Mouse (Mus musculus) liver, adult 2 months (tissue): ENCODE measurements at regions not wholly inside any gene's neighbourhood (a gene's known extent, or its start where the extent isn't known, plus 50 kb on each side); places are given as distances from the start of the nearest gene placed in this dataset.

Experiments used
- DNase-seq: peaks from one replicate; pipeline ENCODE4 v3.0.0-alpha.2; 2011; ENCODE audit warnings: low read depth, low spot score; ENCODE audit errors: extremely low read depth
- H3K27ac ChIP-seq: fragments of 200-500 bp; replicated peaks from 2 replicates; pipeline ENCODE4 v1.5.1; 2012; ENCODE audit warnings: low read depth, mild to moderate bottlenecking, control low read depth, inconsistent platforms, low read length; ENCODE audit not compliant: insufficient read depth
- H3K27me3 ChIP-seq: fragments of 200-500 bp; 2 replicates; pipeline ENCODE4 v1.6.1; 2012; ENCODE audit warnings: mild to moderate bottlenecking, moderate library complexity, low read length, inconsistent platforms; ENCODE audit not compliant: control insufficient read depth, insufficient read depth
- H3K36me3 ChIP-seq: fragments of 200-500 bp; 2 replicates; pipeline ENCODE4 v1.6.1; 2012; ENCODE audit warnings: low read length, inconsistent platforms; ENCODE audit not compliant: control insufficient read depth, insufficient read depth
- H3K4me1 ChIP-seq: fragments of 200-500 bp; 2 replicates; pipeline ENCODE4 v1.6.1; 2011; ENCODE audit warnings: low read length; ENCODE audit not compliant: control insufficient read depth, insufficient read depth
- H3K4me3 ChIP-seq: fragments of 200-500 bp; 2 replicates; pipeline ENCODE4 v1.5.1; 2011; ENCODE audit warnings: low read depth, mild to moderate bottlenecking, control low read depth, low read length, moderate library complexity; ENCODE audit not compliant: insufficient read depth
- H3K79me2 ChIP-seq: fragments of 200-500 bp; 2 replicates; pipeline ENCODE4 v1.6.1; 2012; ENCODE audit warnings: inconsistent platforms, mild to moderate bottlenecking, low read length, moderate library complexity; ENCODE audit not compliant: control insufficient read depth, insufficient read depth
- H3K9ac ChIP-seq: fragments of 200-500 bp; 2 replicates; pipeline ENCODE4 v1.6.1; 2012; ENCODE audit warnings: low read depth, mild to moderate bottlenecking, control low read depth, inconsistent platforms, low read length
- CTCF ChIP-seq: fragments of 200-500 bp; IDR thresholded peaks from 2 replicates; pipeline ENCODE4 v1.5.1; 2011; ENCODE audit warnings: low read depth, low read length, control low read depth
- POLR2A ChIP-seq: fragments of 200-500 bp; IDR thresholded peaks from 2 replicates; pipeline ENCODE4 v1.6.1; 2011; ENCODE audit warnings: low read length, control low read depth; ENCODE audit not compliant: insufficient read depth; ENCODE audit errors: extremely low read depth
- WGBS: fragments of 180-500 bp; shearing (Covaris S2); methylation state at CpG from one replicate; pipeline ENCODE4 v1.1.7; 2018; 5-methylcytosine and 5-hydroxymethylcytosine counted together

GRCm38 (mm10) chr8:112933815-112934214 is 364.0 kb downstream of the Cntnap4 start:
- Histone ChIP-seq H3K9ac (no peak overlapping the region), H3K36me3 (no peaks in the 10 kb centered on the region), H3K79me2 (no peaks in the 10 kb centered on the region), H3K27ac (no peak overlapping the region), H3K4me3 (no peak overlapping the region), H3K4me1 (no peaks in the 10 kb centered on the region), H3K27me3 (no peaks in the 10 kb centered on the region)
- TF ChIP-seq CTCF (no peak), POLR2A (no peak)
- no peak for DNase-seq
- 96% methylated on average over 2 of the region's 2 CpGs for WGBS

GRCm38 (mm10) chr8:112935411-112935810 is 365.6 kb downstream of the Cntnap4 start:
- peak; percentile 2 for DNase-seq
- Histone ChIP-seq H3K79me2 (no peaks in the 10 kb centered on the region), H3K36me3 (no peaks in the 10 kb centered on the region), H3K27me3 (no peaks in the 10 kb centered on the region), H3K27ac (no peak overlapping the region), H3K9ac (no peak overlapping the region), H3K4me1 (no peaks in the 10 kb centered on the region), H3K4me3 (no peak overlapping the region)
- TF ChIP-seq CTCF = no peak
- TF ChIP-seq POLR2A = no peak
- WGBS = 76% methylated on average over 3 of the region's 3 CpGs

GRCm38 (mm10) chr8:112935897-112936719 is 366.3 kb downstream of the Cntnap4 start:
- WGBS = 66% methylated on average over 9 of the region's 9 CpGs
- no peak for TF ChIP-seq POLR2A
- TF ChIP-seq CTCF = no peak
- H3K9ac ChIP-seq = no peak overlapping the region
- peak; percentile 80 for DNase-seq
- no peaks in the 10 kb centered on the region for H3K36me3 ChIP-seq
- no peaks in the 10 kb centered on the region for H3K4me1 ChIP-seq
- no peak overlapping the region for H3K27ac ChIP-seq
- no peaks in the 10 kb centered on the region for H3K79me2 ChIP-seq
- no peaks in the 10 kb centered on the region for H3K27me3 ChIP-seq
- H3K4me3 ChIP-seq = no peak overlapping the region

- no peak overlapping the region for H3K27ac ChIP-seq
- no peaks in the 10 kb centered on the region for H3K36me3 ChIP-seq
- TF ChIP-seq CTCF (peak; percentile 81), POLR2A (no peak)
- H3K79me2 ChIP-seq = no peaks in the 10 kb centered on the region
- H3K9ac ChIP-seq = no peak overlapping the region
- no peak overlapping the region for H3K4me3 ChIP-seq
- no peaks in the 10 kb centered on the region for H3K4me1 ChIP-seq
- 7% methylated on average over 6 of the region's 6 CpGs for WGBS
- peak; percentile 32 for DNase-seq
- H3K27me3 ChIP-seq = no peaks in the 10 kb centered on the region
These were observed 402.6 kb downstream of the Cntnap4 start for GRCm38 (mm10) chr8:112972418-112972817.

GRCm38 (mm10) chr8:112975734-112976133 is 405.9 kb downstream of the Cntnap4 start:
- Histone ChIP-seq H3K4me3 (no peak overlapping the region), H3K79me2 (no peaks in the 10 kb centered on the region), H3K27me3 (no peaks in the 10 kb centered on the region), H3K36me3 (no peaks in the 10 kb centered on the region), H3K4me1 (no peaks in the 10 kb centered on the region), H3K27ac (no peak overlapping the region), H3K9ac (no peak overlapping the region)
- TF ChIP-seq CTCF = no peak
- TF ChIP-seq POLR2A = no peak
- no peak for DNase-seq
- 91% methylated on average over 2 of the region's 2 CpGs for WGBS

- H3K27me3 ChIP-seq = no peaks in the 10 kb centered on the region
- H3K27ac ChIP-seq = no peak overlapping the region
- no peaks in the 10 kb centered on the region for H3K79me2 ChIP-seq
- 77% methylated on average over 2 of the region's 2 CpGs for WGBS
- H3K4me3 ChIP-seq = no peak overlapping the region
- DNase-seq = no peak
- H3K9ac ChIP-seq = no peak overlapping the region
- H3K36me3 ChIP-seq = no peaks in the 10 kb centered on the region
- H3K4me1 ChIP-seq = no peaks in the 10 kb centered on the region
- TF ChIP-seq CTCF (no peak), POLR2A (no peak)
These were observed 406.5 kb downstream of the Cntnap4 start for GRCm38 (mm10) chr8:112976312-112976711.
